Mouse (Mus musculus): ENCODE data around the gene Slc16a2. TPM values are rescaled to one million over a fixed set of nuclear protein-coding genes. Genes with fewer than 3 reads are reported as not detected.

The Slc16a2 gene
- polyA plus RNA-seq (2017; shearing (Covaris generic)), result not detected

DNA sequence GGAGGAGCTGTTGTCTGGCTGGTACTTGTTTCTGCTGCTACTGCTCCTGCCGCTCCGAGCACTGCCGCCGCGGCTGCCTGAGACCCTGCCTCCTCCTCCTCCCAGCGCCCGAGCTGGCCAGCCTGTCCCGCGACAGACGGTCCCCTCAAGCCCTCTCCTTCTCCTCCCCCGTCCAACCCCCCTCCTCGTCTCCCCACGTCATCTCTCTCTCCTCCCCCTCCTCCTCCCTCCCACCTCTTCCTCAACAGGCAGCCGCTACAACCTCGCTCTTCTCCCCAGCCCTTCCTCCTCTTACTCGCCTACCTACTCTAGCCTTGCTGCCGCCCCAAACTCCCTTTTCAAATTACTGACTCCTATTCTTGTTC lies at the start of gene Slc16a2:
TSS of gene Slc16a2 (minus strand) at position 152 of the 365 bp plus-strand sequence.

Other genes with a start within 250 kb of the Slc16a2 start
- not detected for gene Zcchc13, start 191.4 kb downstream of the Slc16a2 start, polyA plus RNA-seq (2017; shearing (Covaris generic))
- gene Rlim, start 159.3 kb upstream of the Slc16a2 start, polyA plus RNA-seq (2017; shearing (Covaris generic)), result 66.1 TPM

Measured in effector memory CD4-positive, alpha-beta T cell, adult 5 months (primary cell).